Mouse (Mus musculus) liver (tissue): Measurements from ENCODE around the gene Mef2c.

Experiments used
- DNase-seq: peaks from one replicate; pipeline ENCODE4 v3.0.0-alpha.2; 2020; ENCODE audit warnings: mixed read lengths

Gene Mef2c

GRCm38 (mm10) chr13:83503919-83504318 lies at the start of gene Mef2c:
Gene Mef2c, plus strand, starts transcription at chr13:83504034.
- peak; percentile 5 for DNase-seq

DNA sequence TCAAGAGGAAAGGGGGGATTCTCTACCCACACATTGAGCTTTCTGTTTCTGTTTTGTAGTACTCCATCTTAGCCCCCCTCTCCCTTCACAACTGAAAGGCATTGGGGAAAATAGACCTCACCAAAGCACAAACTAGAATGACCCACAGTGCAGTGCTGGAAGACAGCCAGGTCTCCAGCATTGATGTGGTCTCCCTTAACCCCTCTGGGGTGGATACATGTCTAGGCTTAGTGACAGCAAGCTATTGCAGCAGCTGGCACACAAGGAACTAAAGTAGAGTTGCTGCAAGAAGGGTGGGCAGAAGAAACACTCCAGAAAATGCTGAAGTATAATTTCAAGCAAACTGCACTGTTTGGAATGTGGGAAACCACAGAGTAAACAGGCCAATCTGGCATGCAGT lies 45.1 kb upstream of the Mef2c start:
- DNase-seq = no peak

- DNase-seq = no peak
These were observed 44.2 kb upstream of the Mef2c start for GRCm38 (mm10) chr13:83459600-83459999.

DNA sequence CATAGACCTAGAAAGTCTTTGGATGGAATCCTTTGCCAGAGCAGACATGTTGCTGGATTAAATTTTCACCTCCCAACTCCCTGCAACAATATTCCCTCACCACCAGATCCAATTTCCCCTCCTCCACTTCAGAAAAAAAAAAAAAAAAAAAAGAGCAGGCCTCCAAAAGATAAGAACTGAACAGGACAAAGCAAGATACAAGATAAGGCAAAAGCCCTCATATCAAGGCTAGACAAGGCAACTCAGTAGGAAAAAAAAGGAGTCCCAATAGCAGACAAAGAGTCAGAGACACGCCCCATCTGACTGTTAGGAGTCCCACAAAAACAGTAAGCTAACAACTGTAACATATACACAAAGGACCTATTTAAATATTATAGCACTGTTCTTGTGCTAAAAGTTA lies 43.2 kb upstream of the Mef2c start:
- DNase-seq = no peak

DNA sequence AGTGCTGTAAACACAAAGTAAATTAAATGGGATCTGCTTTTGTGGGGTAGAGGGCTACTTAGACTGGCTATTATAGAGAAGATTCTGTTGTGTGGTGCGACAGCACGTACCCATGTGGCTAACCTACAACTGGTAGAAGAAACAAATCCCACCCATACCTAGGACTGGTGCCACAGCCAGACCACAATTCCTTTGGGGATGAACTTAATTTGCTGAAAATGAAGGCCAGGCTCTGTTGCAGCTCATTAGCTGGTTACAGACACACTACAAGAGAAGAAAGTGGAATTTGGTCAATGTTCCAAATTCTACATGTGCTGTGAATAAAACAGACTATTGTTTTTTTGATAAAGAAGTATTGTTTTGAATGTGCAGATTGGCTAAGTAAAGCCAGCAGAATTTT lies 42.3 kb upstream of the Mef2c start:
- DNase-seq = no peak

- no peak for DNase-seq
These were observed 37.1 kb upstream of the Mef2c start for GRCm38 (mm10) chr13:83466756-83467155.

DNA sequence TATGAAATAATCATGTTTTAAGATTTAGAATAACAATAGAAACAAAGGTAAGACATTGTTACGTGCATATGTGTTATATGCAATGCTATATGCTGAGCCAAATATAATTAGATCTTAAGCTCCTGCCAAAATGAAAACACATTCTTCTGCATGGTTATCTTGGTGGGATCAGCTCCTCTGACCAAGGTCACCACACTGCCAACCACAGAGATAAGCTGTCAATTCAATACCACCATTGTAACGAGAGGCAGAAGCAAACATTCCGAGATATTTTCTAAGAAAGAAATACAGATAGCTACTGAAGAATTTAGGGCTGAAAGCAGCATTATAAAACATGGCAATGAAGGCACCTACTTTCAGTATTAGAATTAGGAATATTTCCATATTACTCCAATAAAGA lies 35.0 kb upstream of the Mef2c start:
- no peak for DNase-seq

DNA sequence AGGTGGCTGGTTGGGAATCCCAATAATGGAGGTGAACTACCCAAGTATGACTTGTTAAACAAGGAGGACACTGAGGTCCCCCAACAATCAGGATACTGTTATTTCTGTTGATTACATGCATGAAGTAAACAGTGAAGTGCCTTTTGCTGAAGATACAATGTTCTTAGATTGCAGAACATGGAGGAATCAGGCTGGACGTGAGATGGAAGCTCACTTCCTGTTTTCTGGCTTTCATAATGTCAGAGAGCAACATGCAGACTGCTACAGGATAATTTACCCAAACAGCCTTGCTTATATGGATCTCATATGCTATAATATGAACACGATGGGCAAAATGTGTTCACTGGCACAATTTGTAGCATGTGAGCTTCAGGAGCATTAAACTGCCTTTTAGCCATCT lies 30.1 kb upstream of the Mef2c start:
- DNase-seq = no peak

- DNase-seq = no peak
These were observed 23.4 kb upstream of the Mef2c start for GRCm38 (mm10) chr13:83480388-83480787.

- DNase-seq = no peak
These were observed 22.5 kb upstream of the Mef2c start for GRCm38 (mm10) chr13:83481310-83481709.

- DNase-seq = no peak
These were observed 21.7 kb upstream of the Mef2c start for GRCm38 (mm10) chr13:83482087-83482486.

GRCm38 (mm10) chr13:83484215-83484614 lies 19.6 kb upstream of the Mef2c start:
- no peak for DNase-seq

- no peak for DNase-seq
These were observed 19.0 kb upstream of the Mef2c start for GRCm38 (mm10) chr13:83484721-83485369.

GRCm38 (mm10) chr13:83492051-83492450 lies 11.8 kb upstream of the Mef2c start:
- DNase-seq = no peak

GRCm38 (mm10) chr13:83497708-83498107 lies 6.1 kb upstream of the Mef2c start:
- no peak for DNase-seq

DNA sequence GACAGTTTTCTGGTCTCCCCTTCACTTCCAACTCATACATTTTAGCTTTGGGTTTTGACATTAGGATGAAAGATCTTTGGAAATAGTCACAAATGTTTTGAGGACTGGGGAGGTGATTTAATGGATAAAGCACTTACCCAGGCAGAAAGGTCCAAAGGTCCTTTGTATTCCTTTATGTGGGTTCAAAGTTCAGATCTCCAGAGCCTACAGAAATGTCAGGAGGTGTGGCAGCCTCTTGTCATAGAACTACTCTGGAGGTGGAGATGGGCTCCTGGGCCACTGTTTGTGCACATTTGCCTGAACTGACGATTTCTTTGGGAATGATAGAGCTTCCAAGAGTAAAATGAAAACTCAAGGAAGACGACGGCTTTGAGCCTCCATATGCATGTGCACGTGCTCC lies 4.3 kb upstream of the Mef2c start:
- DNase-seq = no peak

- DNase-seq = no peak
These were observed 3.9 kb downstream of the Mef2c start for GRCm38 (mm10) chr13:83507687-83508086.

DNA sequence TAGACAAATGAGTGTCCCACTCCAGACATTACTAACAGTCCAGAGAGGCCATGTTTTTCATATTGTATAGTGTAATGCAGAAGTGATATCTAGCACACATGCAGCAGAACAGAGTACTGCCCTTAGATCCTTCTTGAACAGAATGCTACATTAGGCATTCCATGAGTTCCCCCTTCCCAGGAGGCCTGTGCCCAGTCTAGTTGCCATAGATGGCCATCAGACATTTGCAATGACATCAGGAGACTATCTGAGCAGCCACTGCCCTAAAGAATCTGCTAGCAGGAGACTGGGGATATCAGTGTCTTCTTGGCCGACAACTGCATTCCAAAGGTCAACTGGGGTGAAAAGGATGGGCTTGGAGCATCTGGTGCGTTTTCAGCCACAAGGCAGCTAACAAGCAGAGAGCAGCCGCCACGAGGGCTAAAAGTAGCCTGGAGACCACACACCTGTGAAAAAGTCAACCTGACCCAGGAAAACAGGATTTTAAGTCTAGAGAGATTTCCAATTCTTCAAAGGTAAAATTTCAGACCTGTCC lies 11.2 kb downstream of the Mef2c start:
- no peak for DNase-seq

GRCm38 (mm10) chr13:83517660-83518609 lies 14.1 kb downstream of the Mef2c start:
- peak; percentile 75 for DNase-seq

GRCm38 (mm10) chr13:83520807-83521206 lies 17.0 kb downstream of the Mef2c start:
- no peak for DNase-seq

DNA sequence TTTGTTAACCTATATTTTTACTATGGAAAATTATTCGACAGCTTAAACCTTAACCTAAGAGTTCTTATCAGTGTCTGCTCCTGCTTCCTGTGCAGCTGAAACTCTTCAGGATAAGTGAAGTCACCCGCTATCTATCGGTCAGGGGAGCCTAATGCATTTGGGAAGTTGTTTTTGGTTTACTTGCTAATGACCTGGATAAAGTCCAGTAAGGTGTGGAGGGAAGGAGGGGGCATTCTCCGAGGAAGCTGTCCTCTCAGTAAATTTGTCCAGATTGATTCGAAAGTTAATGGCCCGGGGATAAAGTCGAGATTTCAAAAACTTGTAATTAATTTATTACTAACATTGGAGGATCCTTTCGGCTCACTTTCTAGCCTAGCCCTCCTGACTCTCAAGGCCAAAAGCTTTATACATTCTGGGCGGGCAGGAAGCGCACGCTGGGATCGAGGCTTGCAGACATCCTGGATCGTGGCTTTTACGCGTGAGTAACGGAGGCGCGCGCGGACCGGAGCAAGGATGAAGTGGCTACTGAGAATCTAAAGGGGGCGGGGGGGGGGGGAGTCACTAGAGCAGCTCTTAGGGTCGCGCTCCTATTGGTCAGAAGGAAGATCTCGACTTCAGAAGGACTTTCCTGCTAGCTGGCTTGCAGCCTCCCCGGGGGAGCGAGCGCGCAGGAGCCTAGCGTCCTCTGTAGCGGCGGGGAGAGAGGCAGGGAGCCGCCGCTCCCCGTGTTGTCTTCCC lies 19.6 kb downstream of the Mef2c start:
- peak; percentile 48 for DNase-seq

DNA sequence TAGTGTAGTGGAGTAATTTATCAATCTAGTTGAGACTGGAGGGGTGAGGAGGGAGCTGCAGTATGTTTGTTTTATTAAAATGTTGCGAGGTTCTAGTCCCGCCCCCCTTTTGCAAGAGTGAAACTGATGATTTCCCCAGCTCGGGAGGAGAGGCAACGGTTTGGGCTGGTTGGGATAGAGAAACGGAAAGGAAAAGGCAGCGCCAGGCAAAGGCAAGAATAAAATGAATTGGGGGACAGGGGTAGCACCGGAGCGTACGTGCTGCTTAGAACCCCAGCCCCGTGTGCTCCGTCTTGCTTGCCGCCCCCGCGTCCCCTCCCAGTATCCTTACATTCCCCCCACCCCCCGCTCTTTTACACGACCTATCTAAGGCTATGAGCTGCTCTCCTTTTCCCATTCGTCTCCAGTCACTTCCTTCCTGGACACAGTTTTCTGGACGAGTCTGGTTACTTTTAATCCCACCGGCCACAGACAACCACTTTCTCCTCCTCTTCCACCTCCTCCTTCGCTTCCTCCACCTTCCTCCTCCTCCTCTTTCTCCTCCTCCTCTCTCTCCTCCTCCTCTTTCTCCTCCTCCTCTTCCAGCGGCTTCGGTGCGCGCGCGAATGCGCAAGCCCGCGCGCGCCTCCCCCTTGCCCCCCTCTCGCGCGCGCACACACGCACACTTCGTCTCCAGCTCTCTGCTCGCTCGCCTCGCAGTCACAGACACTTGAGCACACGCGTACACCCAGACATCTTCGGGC lies 20.5 kb downstream of the Mef2c start:
- peak; percentile 73 for DNase-seq
